Mouse (Mus musculus) neural tube, embryonic 10.5 days (tissue): Measurements from ENCODE around the gene Gstm2.

Experiments
- DNase-seq: peaks from one replicate; pipeline ENCODE4 v3.0.0-alpha.2; 2017; ENCODE audit warnings: low spot score; ENCODE audit errors: extremely low spot score

The Gstm2 gene

DNA sequence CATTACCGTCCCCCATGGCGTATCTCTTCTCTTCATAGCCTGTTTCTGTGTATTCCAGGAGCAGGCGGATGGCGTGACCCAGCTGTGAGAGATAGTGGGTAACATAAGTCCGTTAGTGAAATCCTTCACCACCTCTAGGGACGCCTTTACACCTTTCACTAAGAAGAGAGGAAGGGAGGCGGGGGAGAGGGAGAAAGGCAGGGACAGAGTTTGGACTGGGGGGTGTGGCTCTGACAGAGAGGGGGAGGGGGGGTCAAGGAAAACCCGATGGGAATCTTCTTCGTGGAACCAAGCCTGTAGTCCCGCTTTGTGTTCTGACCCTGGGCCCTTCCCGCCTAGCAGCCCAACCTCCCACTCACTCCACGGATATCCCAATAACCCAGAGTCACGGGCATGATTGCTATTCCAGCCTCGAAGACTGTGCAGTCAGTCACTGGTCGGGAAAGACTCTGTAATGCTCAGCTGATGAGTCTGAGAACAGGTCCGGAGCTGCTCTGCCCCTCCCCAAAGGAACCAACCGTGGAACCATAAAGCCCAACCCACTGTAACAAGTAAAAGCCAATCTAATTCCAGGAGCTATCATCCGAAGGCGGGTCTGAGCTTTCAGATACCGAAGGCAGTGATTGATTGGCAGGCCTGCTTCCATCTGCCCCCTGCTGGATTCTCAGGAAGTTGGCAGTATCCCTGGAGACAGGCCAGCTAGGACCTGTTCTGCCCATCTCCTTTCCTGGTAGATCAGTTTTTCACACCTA is 42.8 kb downstream of the Gstm2 start, which contains the start of gene Gstm6:
Gene Gstm6 (minus strand): TSS at position 511 of the 752 bp plus-strand sequence.
- DNase-seq, result peak; percentile 32

DNA sequence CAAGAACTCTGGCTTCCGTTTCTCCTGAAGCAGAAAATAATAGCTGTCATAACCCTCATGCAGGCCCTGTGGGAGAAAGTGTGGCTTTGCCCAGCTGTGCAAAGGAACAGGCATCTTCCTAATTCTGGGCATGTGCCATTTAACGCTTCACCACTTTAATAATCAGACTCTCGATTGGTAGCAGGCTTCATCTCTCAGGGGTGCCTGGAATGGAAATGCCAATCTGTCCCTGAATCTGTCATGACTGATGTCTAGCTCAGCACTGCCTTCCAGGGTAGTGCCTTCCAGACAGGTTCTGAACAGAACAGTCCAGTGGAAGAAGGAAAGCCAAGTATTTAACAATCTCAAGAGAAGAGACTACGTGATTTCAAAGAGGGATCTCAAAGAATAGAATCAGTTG is 45.0 kb downstream of the Gstm2 start:
- DNase-seq, result no peak

DNA sequence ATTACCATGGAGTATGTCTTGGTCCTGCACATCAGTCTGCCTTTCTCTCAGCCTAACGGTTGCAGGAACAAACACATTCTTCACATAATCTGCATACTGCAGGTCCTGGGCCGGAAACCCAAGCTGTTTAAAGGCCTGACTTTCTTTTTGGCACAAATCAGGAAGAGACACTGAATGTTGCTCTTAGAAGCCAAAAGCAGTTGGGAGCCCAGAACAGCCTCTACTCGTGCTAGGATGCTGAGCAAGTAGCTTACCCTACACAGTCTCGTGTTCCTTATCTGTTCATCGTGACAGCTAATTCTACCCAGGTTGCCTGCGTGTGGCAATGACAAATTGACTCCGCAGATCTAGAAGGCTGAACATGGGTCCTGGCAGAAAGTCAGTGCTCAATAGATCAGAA is 45.7 kb downstream of the Gstm2 start:
- DNase-seq, result no peak

DNA sequence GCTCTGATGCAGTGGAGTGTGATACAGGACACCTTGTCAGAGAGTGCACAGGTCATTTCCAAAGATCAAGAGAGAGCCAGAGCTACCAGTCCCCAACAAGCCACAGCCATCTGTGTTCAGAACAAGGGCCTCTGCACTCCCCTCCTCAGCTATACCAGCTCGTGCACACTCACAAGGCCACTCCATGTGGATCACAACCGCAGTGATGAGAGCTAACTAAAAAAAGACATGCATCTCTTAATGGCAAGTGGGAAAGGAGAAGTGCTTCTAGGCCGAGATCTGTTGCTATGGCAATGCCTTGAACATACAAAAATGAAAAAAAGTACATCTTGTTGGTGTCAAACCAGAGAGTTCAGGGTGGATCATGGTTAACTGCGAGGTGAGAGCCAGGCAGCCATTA is 46.4 kb downstream of the Gstm2 start:
- DNase-seq, result no peak

DNA sequence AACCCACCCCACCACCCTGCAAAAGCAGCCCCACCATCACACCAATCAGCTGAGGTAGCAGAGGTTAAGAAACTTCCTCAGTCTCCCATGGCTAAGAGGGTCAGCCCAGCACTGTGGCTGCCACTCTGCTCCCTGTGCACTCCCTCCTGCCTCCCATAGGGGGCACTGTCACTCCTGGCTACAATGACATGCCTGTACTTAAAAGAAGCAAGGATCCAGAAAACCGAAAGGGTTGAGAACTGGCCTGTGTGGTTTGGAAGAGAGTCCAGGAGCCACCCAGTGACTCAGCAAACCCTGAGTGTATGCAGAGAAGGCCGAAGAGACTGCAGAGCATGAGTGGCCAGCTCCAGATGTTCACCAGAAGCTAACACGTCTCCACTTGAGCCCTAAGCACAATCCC is 46.9 kb downstream of the Gstm2 start:
- peak; percentile 64 for DNase-seq

DNA sequence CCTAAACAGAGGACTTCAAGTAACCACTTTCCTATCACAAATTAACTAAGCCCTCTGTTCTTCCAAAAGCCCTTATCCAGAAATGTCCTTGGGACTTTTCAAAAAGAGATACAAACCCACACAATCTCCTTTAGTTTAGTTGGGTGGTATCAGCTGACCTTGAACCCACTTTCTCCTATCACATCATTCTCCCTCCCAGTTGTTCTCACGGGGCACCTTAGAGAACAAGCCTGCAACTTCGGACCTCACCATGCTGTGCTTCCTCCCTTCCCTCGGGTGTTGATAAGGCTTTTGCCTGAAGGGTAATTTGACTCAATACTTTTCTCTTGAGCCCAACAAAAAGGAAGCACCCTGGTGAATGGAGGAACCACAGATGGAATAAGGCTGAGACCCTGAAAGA is 50.4 kb downstream of the Gstm2 start:
- no peak for DNase-seq

DNA sequence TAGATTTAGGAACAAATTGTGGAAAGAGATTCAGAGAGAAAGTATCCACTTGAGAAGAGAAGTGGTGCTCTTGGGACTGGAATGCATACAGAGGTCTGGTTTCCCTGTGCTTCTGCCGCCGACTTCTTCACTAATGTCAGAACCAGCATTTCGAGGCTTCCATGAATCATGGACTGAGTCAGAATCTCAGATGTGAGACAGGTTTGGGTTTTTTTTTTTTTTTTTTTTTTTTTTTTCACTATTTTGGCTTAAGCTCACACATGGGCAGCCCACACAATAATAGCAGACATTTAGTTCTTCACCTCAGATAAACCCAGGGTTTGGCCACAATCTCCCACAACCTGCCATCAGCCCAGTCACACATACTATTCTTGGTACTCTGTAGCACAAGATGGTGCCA is 51.0 kb downstream of the Gstm2 start:
- no peak for DNase-seq

DNA sequence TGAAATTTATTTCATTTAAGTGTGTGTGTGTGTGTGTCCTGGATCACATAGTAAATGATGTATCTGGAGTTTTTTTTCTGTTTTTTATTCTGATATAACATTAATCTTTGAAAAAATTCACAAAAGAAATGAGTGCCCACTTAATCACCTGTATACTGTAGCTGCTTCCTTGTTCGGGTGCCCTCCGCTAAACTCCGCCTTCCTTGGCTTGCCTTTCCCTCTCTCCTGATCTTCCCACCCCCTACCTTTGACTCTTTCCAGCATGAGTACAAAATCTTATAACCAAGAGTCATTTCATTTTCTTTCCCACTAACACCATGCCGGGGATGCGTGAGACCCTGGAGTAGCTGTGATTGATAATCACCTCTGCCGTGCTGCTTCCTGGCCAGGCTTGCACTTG is 54.1 kb downstream of the Gstm2 start:
- DNase-seq, result no peak
